Mouse (Mus musculus): ENCODE data around the gene Dennd2d. TPM values are rescaled to one million over a fixed set of nuclear protein-coding genes. Genes with fewer than 3 reads are reported as not detected.

Dennd2d gene
- polyA plus RNA-seq, 1 experiment from 2014 or later: 0.46 TPM

DNA sequence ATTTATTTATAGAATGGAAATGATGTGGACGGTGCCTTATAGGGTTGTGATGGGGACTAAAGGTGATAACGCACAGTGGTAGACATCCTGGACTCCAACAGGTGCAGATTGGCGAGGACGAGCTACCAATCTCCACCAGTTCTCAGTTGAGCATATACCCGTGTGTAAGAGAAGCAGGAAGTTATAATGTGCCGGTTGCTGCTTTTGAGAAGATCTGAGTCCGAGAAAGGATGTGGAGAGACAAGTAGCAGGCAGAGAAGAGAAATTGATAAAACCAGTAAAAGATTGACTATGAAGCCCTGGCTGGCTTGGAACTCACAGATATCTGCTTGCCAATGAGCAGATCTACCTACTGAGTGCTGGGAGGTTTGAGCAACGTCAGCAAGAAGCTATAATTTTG is 11.0 kb downstream of the Dennd2d start:
- Histone ChIP-seq H3K27ac (replicated peaks; ENCODE audit: low read depth, low read length) (no peak overlapping the region), H3K9me3 (ENCODE audit: control insufficient read depth, low read length) (no peaks in the 10 kb centered on the region), H3K4me1 (ENCODE audit: control insufficient read depth, insufficient read depth, low read length) (no peaks in the 10 kb centered on the region), H3K4me3 (replicated peaks; ENCODE audit: low read depth, low read length) (no peak overlapping the region), H3K36me3 (ENCODE audit: control insufficient read depth, insufficient read depth, low read length) (no peaks in the 10 kb centered on the region), H3K9ac (replicated peaks; ENCODE audit: low read length) (no peak overlapping the region), H3K27me3 (ENCODE audit: control insufficient read depth, insufficient read depth, low read length) (no peaks in the 10 kb centered on the region), H3K4me2 (ENCODE audit: low read length) (no peak overlapping the region)
- 92% methylated on average over 8 of the region's 8 CpGs for WGBS
- DNase-seq (no peak), ATAC-seq (ENCODE audit: low FRiP score, low TSS enrichment) (no peak)

DNA sequence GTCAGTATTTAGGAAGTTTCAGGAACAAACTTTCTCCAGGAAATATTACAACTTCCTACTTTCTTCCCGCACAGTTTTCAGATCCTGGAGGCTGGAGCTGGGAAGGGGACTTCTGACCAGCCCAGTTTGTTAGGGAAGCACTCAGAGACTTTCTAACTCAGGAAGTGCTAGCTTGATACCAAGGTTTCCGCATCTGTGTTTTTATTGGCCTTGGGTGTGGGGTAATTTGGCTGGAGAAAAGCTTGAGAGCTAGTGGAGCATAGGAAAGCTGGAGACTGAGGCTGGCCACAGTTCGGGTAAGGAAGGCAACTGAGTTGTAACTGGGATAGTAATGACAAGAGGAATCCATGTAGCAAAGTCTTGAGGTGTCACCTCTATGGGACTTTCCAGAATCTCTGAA is 11.7 kb downstream of the Dennd2d start:
- no peak for ATAC-seq (ENCODE audit: low FRiP score, low TSS enrichment)
- Histone ChIP-seq H3K27ac (replicated peaks; ENCODE audit: low read depth, low read length) (no peak overlapping the region), H3K27me3 (ENCODE audit: control insufficient read depth, insufficient read depth, low read length) (no peaks in the 10 kb centered on the region), H3K9me3 (ENCODE audit: control insufficient read depth, low read length) (no peaks in the 10 kb centered on the region), H3K4me2 (ENCODE audit: low read length) (no peak overlapping the region), H3K4me3 (replicated peaks; ENCODE audit: low read depth, low read length) (no peak overlapping the region), H3K9ac (replicated peaks; ENCODE audit: low read length) (no peak overlapping the region), H3K36me3 (ENCODE audit: control insufficient read depth, insufficient read depth, low read length) (no peaks in the 10 kb centered on the region), H3K4me1 (ENCODE audit: control insufficient read depth, insufficient read depth, low read length) (no peaks in the 10 kb centered on the region)
- 89% methylated on average over 3 of the region's 3 CpGs for WGBS
- no peak for DNase-seq

GRCm38 (mm10) chr3:106494417-106494950 is 12.3 kb downstream of the Dennd2d start:
- WGBS: 81% methylated on average over 1 of the region's 1 CpGs
- no peak for ATAC-seq (ENCODE audit: low FRiP score, low TSS enrichment)

DNA sequence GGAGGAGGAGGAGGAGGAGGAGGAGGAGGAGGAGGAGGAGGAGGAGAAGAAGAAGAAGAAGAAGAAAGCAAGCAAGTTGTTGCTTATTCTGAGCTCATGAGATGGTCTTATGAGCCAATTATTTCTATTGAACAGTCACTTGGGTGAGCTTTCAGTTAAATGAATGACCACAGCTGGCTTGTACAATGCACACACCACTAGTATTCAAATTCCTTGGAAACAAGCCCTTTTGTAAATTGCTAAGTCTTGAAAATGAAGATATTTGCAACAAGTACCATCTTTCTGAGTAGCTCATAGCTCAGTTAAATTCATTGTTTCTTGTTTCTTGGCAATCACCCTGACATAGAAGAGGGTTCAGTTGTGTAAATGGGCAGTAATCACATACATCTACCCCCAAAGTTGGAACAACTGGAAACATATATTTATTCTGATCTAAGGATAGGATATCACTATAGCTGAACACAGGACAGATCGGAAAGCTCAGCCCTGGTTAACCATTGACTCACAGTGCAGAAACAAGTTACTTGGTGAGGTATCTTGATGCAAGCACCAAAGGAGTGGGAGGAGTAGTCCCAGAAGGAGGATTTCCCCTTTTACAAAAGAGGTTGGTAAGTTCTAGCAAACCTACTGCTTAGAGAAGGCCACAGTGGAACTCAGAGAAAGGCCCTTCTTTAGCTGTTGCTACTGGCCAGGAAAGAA is 13.3 kb downstream of the Dennd2d start:
- H3K9me3 ChIP-seq (ENCODE audit: control insufficient read depth, low read length): no peaks in the 10 kb centered on the region
- WGBS: 85% methylated on average over 1 of the region's 1 CpGs
- no peak for DNase-seq
- no peaks in the 10 kb centered on the region for H3K4me1 ChIP-seq (ENCODE audit: control insufficient read depth, insufficient read depth, low read length)
- no peak for ATAC-seq (ENCODE audit: low FRiP score, low TSS enrichment)
- no peak overlapping the region for H3K4me2 ChIP-seq (ENCODE audit: low read length)
- no peaks in the 10 kb centered on the region for H3K36me3 ChIP-seq (ENCODE audit: control insufficient read depth, insufficient read depth, low read length)
- H3K9ac ChIP-seq (replicated peaks; ENCODE audit: low read length): no peak overlapping the region
- H3K4me3 ChIP-seq (replicated peaks; ENCODE audit: low read depth, low read length): no peak overlapping the region
- H3K27me3 ChIP-seq (ENCODE audit: control insufficient read depth, insufficient read depth, low read length): no peaks in the 10 kb centered on the region
- H3K27ac ChIP-seq (replicated peaks; ENCODE audit: low read depth, low read length): no peak overlapping the region

More at GRCm38 (mm10) chr3:106494417-106494950, 12.3 kb downstream of the Dennd2d start:
- no peak for DNase-seq
- Histone ChIP-seq H3K4me1 (ENCODE audit: control insufficient read depth, insufficient read depth, low read length) (no peaks in the 10 kb centered on the region), H3K9me3 (ENCODE audit: control insufficient read depth, low read length) (no peaks in the 10 kb centered on the region), H3K4me3 (replicated peaks; ENCODE audit: low read depth, low read length) (no peak overlapping the region), H3K9ac (replicated peaks; ENCODE audit: low read length) (no peak overlapping the region), H3K27me3 (ENCODE audit: control insufficient read depth, insufficient read depth, low read length) (no peaks in the 10 kb centered on the region), H3K27ac (replicated peaks; ENCODE audit: low read depth, low read length) (no peak overlapping the region), H3K4me2 (ENCODE audit: low read length) (no peak overlapping the region), H3K36me3 (ENCODE audit: control insufficient read depth, insufficient read depth, low read length) (no peaks in the 10 kb centered on the region)

DNA sequence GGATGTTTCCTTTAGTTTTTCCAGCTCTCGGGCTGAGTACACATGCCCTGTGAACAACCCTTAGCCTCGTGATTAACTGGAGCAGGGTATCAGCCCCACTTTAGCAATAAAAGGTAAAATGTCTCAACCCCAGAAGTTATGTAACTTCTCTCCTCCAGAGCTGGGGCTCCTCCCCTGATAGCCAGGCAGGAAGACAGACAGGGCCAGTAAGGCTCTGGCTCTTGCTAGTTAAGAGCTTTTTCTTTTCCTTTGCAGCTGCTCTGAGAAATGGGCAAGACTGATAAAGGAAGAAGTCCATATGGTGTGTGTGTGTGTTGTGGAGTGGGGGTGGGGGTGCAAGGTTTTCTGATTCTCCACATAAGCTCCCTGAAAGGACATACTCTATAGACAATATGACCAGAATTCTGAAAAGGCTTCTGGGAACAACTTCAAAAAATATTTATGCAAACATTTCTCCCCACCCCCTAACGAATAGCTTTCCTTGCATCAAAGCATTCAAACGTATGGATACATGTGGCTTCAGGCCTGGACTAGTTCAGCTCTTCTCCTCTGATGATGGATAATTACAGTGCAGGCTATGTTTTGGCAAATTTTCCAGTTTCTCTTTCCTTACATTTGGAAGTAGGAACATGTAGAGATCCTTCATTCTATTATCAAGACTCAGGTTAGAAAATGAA is 14.0 kb downstream of the Dennd2d start:
- no peak overlapping the region for H3K4me2 ChIP-seq (ENCODE audit: low read length)
- ATAC-seq (ENCODE audit: low FRiP score, low TSS enrichment): no peak
- H3K36me3 ChIP-seq (ENCODE audit: control insufficient read depth, insufficient read depth, low read length): peaks cover 6% of the 10 kb centered on the region; the same call in 1 of the 2 replicates
- H3K27ac ChIP-seq (replicated peaks; ENCODE audit: low read depth, low read length): no peak overlapping the region
- no peaks in the 10 kb centered on the region for H3K27me3 ChIP-seq (ENCODE audit: control insufficient read depth, insufficient read depth, low read length)
- DNase-seq: no peak
- no peaks in the 10 kb centered on the region for H3K4me1 ChIP-seq (ENCODE audit: control insufficient read depth, insufficient read depth, low read length)
- H3K9ac ChIP-seq (replicated peaks; ENCODE audit: low read length): no peak overlapping the region
- 81% methylated on average over 4 of the region's 4 CpGs for WGBS
- H3K4me3 ChIP-seq (replicated peaks; ENCODE audit: low read depth, low read length): no peak overlapping the region
- H3K9me3 ChIP-seq (ENCODE audit: control insufficient read depth, low read length): no peaks in the 10 kb centered on the region

DNA sequence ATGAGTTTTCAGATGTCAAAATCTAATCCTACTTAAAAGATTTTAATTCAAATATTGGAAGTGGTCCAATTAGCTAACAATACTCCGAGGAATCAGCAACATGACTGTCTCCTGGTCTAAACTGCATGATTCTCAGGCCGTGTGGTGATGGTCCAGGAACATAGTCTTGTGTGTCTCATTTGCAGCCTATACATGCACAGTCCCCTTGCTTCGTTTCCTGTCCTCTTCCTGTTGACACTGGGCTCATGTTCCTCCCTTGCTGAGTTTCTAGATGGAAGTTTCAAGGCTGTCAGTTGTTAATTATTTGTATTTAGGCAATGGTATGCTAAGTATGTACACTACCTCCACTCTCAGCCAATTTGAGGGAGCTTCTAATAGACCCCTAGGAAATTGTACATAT is 14.8 kb downstream of the Dennd2d start:
- Histone ChIP-seq H3K4me1 (ENCODE audit: control insufficient read depth, insufficient read depth, low read length) (no peaks in the 10 kb centered on the region), H3K36me3 (ENCODE audit: control insufficient read depth, insufficient read depth, low read length) (peaks cover 9% of the 10 kb centered on the region; the same call in 1 of the 2 replicates), H3K4me3 (replicated peaks; ENCODE audit: low read depth, low read length) (no peak overlapping the region), H3K4me2 (ENCODE audit: low read length) (no peak overlapping the region), H3K27me3 (ENCODE audit: control insufficient read depth, insufficient read depth, low read length) (no peaks in the 10 kb centered on the region), H3K9me3 (ENCODE audit: control insufficient read depth, low read length) (no peaks in the 10 kb centered on the region), H3K9ac (replicated peaks; ENCODE audit: low read length) (no peak overlapping the region), H3K27ac (replicated peaks; ENCODE audit: low read depth, low read length) (no peak overlapping the region)
- WGBS: 81% methylated on average over 3 of the region's 3 CpGs
- DNase-seq: no peak
- no peak for ATAC-seq (ENCODE audit: low FRiP score, low TSS enrichment)

GRCm38 (mm10) chr3:106500510-106500909 is 18.3 kb downstream of the Dennd2d start:
- DNase-seq (no peak), ATAC-seq (ENCODE audit: low FRiP score, low TSS enrichment) (no peak)
- Histone ChIP-seq H3K4me3 (replicated peaks; ENCODE audit: low read depth, low read length) (no peak overlapping the region), H3K36me3 (ENCODE audit: control insufficient read depth, insufficient read depth, low read length) (peaks cover 35% of the 10 kb centered on the region), H3K9ac (replicated peaks; ENCODE audit: low read length) (no peak overlapping the region), H3K4me1 (ENCODE audit: control insufficient read depth, insufficient read depth, low read length) (no peaks in the 10 kb centered on the region), H3K27ac (replicated peaks; ENCODE audit: low read depth, low read length) (no peak overlapping the region), H3K9me3 (ENCODE audit: control insufficient read depth, low read length) (no peaks in the 10 kb centered on the region), H3K27me3 (ENCODE audit: control insufficient read depth, insufficient read depth, low read length) (no peaks in the 10 kb centered on the region), H3K4me2 (ENCODE audit: low read length) (no peak overlapping the region)
- 98% methylated on average over 2 of the region's 2 CpGs for WGBS

GRCm38 (mm10) chr3:106502892-106503291 is 20.7 kb downstream of the Dennd2d start:
- no peak overlapping the region for H3K4me3 ChIP-seq (replicated peaks; ENCODE audit: low read depth, low read length)
- no peak for ATAC-seq (ENCODE audit: low FRiP score, low TSS enrichment)
- H3K9me3 ChIP-seq (ENCODE audit: control insufficient read depth, low read length): no peaks in the 10 kb centered on the region
- no peak for DNase-seq
- WGBS: 96% methylated on average over 2 of the region's 2 CpGs
- no peaks in the 10 kb centered on the region for H3K27me3 ChIP-seq (ENCODE audit: control insufficient read depth, insufficient read depth, low read length)
- H3K9ac ChIP-seq (replicated peaks; ENCODE audit: low read length): no peak overlapping the region
- H3K4me1 ChIP-seq (ENCODE audit: control insufficient read depth, insufficient read depth, low read length): no peaks in the 10 kb centered on the region
- H3K4me2 ChIP-seq (ENCODE audit: low read length): no peak overlapping the region
- no peak overlapping the region for H3K27ac ChIP-seq (replicated peaks; ENCODE audit: low read depth, low read length)
- peaks cover 35% of the 10 kb centered on the region for H3K36me3 ChIP-seq (ENCODE audit: control insufficient read depth, insufficient read depth, low read length)

DNA sequence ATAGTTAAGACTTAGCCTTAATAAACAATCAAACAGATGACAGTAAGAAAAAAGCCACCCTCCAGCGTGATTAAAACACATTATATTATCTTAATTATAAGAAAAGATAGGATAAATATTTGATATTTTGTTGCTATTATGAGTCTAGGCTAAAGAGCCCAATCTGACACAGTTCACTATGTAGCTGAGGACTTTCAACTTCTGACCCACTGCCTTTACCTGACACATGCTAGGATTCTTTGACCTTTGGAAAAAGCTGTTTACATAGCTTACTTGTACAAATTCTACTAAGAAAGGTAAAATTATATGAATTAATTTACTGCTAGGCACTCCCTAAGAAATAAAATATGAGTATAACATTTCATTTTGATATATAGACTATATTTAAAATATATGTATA is 28.5 kb downstream of the Dennd2d start:
- DNase-seq (no peak), ATAC-seq (ENCODE audit: low FRiP score, low TSS enrichment) (no peak)
- Histone ChIP-seq H3K9me3 (ENCODE audit: control insufficient read depth, low read length) (no peaks in the 10 kb centered on the region), H3K4me3 (replicated peaks; ENCODE audit: low read depth, low read length) (no peak overlapping the region), H3K36me3 (ENCODE audit: control insufficient read depth, insufficient read depth, low read length) (peaks cover 8% of the 10 kb centered on the region; the same call in 1 of the 2 replicates), H3K27ac (replicated peaks; ENCODE audit: low read depth, low read length) (no peak overlapping the region), H3K27me3 (ENCODE audit: control insufficient read depth, insufficient read depth, low read length) (no peaks in the 10 kb centered on the region), H3K4me2 (ENCODE audit: low read length) (no peak overlapping the region), H3K9ac (replicated peaks; ENCODE audit: low read length) (no peak overlapping the region), H3K4me1 (ENCODE audit: control insufficient read depth, insufficient read depth, low read length) (no peaks in the 10 kb centered on the region)
- WGBS: 87% methylated on average over 1 of the region's 1 CpGs
